Mouse (Mus musculus) liver (tissue): Measurements from ENCODE around the gene Lcn12.

ENCODE experiments used
- DNase-seq: peaks from one replicate; pipeline ENCODE4 v3.0.0-alpha.2; 2020; ENCODE audit warnings: mixed read lengths

Gene Lcn12

DNA sequence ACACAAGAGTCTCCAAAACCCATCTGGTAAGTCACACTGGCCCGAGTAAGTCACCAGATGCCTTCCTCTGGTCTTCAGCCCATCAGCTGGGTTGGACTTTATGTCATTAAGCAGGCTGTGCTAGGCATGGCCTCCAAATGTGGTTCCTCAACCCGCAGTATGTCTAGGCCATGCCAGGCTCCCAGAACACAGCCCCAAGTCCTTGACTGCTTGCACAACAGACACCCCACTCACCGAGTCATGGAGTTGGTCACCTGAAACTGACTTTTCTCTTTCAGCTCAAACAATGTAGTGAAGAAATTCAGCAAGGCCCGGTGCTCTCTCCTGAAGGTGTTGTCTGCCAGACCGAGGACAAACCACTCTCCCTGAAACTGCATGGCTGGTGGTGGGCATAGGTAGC, 723 bp downstream of the Lcn12 start:
- no peak for DNase-seq

DNA sequence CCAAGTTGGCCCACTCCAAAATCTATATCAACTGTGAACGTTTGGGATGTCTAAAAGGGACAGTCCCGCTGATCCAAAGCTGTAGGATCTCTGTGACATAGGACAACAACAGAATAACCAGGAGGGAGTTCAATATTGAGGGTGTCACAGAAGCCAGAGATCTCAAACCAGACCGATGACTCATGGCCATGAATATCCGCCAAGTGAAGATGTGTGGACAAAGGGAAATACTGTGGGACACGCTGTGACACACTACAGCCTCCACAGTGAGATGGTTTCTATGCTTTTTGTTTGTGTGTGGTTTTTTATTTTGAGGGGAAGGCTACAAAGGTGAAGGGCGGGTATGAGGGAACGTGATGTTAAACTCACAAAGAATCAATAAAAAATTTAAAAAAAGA, 5.0 kb downstream of the Lcn12 start:
- no peak for DNase-seq

DNA sequence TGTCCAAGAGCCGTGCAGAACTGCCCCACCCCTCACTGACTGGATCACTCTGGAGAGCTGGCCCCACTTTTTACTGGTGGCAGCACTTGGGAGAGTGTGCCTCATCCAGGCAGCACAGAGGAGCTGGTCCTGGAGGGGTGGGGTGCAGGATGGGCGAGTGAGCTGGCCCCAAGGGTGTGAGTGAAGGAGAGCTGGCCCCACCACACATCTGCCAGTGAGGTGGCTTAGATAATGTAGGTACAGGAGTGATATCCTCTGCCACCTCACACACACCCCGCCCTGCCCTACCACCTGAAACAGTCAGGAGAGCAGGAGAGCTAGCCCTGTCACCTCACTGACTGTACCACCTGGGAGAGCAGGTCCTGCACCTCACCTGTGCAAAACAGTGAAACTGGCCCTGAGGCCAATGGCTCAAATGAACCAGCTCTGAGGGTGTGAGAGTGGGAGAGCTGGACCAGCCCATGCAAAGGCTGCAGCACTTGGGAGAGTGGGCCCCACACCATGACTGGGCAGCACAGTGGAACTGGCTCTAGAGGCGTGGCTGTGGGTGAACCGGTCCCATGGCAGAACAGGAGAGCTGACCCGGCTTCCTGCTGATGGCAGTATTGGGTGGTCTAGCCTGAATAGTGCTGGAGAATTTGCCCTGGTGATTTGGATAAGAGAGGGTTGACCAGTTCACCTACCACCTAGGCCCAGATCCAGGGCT, 5.6 kb downstream of the Lcn12 start:
- peak; percentile 39 for DNase-seq

DNA sequence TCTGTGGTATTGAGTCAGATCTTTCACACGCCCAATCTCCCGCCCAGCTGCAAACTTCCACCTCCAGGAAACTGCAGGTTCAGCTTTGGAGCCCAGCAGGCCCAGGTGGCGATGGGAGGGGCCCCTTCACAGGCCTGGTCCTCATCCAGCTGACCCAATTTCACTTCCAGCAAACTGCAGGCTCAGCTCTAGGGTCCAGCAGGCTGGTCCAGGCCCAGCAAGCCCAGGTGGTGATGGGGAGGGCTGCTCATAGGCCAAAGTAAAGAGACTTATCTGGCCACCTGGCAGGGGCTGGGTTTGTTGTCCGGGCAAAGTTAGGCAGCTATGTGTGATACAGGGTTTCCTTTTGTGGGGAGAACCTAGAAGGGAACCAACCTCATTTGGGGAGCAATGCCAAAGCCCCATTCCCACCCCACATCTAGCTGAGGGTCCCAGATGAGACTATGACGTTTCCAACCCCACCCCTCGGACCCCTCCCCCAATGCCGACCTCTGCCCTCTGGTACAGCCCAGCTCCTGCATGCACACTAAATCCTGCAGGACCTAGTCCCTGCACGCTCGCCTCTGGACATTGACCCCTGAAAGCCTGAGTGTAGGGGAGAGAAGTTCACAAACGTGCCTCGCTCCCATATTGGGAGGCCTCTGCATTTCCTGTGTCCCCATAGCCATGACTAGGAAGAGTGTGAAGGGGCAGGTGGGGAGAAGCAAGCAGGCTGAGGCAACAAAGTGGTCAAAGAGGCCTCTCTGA, 8.6 kb downstream of the Lcn12 start:
- peak; percentile 46 for DNase-seq

DNA sequence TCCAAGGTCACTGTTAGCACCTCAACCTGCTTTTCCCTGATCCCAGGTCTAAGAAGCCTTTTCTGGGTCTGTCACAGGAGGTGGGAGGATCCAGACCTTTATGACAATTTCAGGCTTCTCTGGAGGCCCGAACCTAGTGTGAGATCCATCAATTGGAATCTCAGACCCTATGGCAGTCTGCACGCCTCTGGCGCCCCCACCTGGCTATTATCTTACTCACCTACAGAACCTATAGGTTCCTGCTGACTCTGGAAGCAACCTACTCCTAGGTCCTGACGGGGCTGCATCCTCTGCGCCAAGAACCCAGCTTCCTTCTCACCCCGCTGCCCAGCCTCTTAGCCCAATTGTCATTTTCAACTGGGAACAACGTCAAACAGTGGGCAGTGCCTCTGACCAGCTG, 10.7 kb downstream of the Lcn12 start:
- peak; percentile 74 for DNase-seq

DNA sequence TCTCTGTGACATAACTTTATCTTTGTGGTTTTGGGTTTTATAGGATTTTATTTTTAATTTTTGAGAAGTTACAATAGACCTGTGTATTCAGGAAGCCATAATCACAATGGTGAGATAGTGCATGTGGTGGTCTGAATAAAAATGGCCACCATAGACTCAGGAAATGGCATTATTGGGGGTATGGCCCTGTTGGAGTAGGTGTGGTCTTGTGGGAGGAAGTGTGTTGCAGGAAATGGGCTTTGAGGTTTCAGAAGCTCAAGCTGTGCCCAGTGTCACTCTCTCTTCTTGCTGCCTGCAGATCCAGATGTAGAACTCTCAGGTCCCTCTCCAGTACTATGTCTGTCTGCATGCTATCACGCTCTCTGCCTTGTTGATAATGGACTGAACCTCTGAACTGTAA, 13.2 kb downstream of the Lcn12 start:
- no peak for DNase-seq

DNA sequence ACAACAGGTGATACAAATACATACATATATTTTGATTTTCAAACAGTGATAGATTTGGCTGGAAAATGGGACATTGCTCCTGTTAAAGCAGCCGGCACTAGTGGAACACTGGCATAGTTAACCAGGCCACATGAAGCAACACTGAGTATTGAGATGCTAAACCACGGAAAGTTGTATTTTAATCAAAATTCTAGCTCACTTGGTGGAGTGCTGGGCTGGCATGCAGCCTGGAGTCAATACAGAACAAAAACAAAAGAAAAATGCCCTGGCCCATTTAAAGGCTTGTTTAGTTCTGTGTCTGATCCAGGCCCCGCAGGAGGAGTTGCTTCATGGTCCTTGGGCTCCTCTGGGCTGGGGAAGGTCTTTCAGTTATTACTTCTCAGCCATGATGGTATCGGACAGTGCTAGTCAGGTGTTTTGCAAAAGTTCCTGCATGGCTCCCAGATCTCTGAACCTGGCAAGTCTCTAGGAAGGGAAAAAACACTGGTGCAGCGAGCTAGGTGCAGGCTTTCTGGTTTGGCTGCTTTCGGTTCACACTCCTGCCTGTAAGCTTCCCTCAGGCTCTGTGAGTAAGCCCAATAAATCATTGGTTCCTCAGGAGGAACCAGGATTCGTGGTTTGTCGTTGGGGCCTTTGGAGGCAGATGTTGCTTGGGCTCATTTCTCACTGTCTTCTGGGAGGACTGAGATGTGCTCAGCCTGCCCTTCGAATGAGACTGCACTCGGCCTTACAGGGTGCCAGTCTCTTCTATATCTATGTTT, 14.0 kb downstream of the Lcn12 start:
- no peak for DNase-seq

DNA sequence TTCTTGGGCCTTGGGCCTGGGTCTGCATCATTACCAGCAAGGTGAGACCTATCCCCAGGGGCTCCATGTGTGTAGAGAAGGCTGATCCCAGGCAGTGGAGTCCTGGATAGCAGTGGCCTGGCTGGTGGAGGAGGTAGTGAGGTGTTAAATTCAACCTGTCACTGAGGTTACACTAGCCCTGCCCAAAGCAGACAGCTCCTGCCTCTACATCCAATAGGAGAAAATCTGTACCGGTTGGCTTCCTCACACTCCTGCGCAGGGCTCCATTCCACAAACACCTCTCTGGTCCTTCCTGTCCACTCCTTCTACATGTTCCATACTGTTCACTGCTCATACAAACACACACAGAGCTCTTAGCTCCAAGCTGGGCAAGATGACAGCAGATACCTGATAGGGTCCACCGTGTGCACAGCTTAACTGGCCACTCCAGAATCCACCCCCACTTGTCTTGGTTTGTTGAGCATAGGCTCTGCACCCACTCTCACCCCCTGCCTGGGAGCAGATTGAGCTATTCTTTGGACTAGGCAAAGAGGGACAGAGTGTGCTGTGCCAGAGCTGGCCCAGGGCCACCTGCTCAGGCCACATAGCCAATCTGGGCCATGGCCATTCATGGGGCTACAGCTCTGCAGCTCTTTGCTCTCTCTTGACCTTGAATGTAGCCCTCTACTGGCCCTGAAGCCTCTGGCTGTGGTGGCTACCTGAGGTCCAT, 15.6 kb downstream of the Lcn12 start:
- DNase-seq, result no peak

DNA sequence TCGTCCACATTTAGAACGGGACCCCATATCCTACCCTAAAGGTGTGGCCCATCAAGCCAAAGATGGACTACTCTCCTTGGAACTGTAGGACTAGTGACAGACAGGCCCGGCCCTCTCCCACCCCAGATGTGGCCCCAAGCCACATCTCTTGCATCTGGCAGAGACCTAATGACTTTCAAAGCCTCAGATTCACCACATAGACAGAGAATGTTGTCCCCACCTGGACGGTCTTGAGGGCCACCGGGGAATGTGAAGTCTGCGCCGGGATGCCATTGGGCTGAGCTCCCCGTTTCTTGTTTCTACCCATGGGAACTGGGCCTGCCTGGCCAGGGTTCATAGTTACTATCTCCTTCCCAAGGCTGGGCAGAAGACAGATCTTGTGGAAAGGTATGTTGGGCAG, 16.2 kb downstream of the Lcn12 start:
- DNase-seq, result no peak

DNA sequence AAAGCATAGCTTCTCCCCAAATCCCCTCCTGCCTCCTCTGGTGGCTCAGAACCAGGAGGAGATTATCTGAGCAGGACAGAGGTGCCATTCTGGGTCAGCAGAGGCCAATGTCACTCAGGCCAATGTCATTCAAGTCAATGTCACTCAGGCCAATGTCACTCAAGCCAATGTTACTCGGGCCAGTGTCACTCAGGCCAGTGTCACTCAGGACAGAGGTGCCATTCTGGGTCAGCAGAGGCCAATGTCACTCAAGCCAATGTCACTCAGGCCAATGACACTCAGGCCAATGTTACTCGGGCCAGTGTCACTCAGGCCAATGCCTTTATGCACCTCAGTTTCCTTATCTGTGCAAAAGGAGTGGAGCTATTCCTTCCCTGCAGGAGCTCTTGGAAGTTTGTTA, 21.2 kb downstream of the Lcn12 start:
- no peak for DNase-seq

DNA sequence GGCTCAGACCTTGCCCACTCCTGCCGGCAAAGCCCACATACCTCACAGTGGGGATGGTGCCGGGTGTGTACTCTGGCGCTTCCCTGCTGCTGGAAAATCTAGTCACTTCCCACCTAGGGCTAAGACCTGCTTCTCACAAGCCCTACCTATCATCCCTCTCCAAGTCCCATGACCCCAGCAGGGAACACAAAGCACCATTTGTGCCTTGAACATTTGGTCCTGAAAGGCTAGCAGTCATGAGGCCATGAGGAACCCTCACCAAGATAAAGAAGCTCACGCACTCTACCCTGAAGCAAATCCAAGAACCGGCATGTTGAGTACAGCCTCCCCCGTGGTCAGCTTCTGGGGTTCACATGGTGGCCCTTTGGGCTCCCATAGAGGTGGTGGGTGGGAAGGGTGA, 23.7 kb downstream of the Lcn12 start, which contains the start of gene Ptgds:
TSS of gene Ptgds (minus strand) at position 78 of the 400 bp plus-strand sequence.
- DNase-seq, result no peak

DNA sequence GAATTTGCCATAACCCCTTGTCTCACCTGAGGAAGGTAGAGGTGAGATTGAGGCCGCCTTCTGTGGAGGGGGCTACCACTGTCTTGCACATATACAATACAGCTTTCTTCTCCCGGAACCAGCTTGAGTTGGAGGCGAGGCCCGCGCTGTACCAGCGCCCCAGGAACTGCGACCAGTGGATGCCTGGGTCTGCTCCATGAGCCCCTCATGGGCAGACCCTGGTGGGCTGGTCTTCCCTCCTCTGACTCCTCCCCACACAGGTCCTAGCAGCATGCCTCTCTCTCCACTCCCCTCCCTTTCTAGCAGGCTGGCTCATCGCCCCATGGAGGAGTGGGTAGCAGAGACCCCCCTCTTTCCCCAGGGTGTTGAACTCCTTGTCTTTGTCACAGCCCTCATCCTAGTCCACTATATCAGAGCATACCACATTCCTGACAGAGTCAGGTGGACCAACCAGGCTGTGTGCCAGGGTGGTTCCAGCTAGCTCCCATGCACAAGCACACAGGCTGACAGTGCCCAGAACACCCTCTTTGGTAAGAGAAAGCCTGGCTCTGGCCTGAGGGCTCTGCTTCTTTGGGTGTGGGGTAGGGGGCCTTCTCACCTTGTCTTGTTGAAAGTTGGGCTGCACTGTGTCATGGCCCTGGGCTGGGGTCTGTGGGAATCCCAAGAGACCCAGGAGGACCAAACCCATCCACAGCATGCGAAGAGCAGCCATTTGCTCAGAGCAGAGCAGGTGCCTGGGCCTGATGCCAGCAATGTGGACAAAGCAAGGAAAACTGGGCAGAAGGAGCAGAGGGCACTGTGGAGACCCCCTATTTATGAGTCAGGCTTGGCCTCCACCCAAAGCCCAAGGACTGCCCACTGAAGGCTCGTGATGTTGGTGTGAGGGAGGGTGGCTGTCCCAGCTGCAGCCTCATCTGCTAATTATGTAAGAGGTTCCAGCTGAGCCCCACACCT, 24.5 kb downstream of the Lcn12 start:
- no peak for DNase-seq

DNA sequence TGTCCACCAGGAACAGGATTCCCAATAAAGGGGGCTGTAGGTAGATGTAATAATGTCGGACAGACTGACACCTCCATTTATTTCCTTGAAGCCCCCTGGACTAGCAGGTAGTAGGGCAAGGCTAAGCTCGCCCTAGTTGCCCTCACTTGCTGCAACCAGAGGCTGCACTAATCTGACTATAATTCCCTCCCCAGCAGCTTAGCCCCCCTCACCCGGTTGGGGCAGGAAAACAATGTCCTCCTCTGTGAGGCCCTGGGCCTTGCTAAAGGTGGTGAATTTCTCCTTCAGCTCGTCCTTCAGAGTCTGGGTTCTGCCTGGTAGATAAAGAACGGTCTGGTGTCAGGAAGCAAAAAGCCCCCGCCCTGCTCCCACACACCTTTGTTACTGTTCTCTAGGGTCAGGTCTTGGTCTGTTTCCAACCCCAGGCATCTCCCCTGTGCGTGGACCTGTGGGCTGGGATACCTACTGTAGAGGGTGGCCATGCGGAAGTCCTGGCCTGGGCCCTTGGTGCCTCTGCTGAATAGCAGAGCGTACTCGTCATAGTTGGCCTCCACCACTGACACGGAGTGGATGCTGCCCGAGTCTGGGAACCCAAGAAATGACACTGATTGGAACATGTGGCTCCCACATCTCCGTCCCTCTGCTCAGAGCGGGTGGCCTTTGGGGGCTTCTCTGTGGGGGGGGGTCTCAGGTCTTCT, 26.0 kb downstream of the Lcn12 start:
- no peak for DNase-seq

DNA sequence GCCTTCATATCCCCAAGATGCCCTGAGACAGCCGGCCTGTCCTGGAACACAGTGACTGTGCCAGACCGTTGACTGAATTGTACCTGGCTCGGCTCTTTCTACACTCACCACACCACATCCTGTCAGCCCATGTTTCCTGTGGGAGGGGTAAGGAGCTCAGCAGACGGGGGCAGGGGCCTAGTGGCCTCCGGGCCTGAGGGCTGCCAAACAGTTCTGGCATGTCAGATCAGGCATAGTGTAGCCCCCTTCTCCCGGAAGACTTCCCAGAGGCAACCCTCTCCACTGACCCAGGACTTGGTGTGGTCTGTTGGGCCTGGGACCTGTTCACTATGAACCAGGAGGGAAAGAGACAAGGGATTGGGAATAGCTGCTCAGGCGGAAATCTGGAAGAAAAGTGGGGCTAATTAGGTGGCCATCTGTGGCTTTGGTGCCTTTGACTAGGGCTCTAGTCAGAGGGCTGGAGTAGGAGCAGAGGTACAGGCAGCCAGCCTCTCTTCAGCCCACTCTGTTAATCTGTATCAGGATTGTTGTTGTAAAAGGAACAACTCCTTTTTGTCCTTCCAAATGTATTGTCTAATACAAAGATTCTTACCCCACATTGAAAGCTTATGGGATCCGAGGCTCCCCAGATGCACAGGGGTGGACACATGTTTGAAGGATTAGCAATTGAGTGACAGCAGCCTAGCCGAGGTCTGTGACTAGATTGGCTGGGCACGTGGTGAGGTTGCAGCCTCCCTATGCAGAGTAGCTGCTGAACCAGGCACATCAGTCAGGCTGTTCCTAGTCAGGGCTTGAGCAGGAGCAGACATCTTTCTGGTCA, 27.7 kb downstream of the Lcn12 start:
- peak; percentile 20 for DNase-seq

DNA sequence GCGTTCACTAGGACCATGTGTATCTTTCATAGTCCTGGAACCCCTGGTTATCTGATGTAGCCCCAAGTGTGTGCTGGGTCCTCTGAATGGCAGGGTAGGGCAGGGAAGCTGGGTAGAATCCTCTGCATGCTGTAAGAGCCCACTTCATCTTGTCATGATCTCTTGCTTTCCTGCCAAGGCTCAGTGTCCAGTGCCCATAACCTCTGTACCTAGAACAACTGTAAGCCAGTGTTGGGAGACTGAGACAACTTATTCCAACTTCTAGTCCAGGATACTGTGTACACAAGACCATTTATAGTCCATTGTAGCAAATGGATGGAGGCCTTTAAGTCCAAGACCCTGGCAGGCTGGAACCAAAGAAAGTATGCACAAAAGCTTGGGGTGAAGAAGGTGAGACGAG, 28.5 kb downstream of the Lcn12 start:
- no peak for DNase-seq

DNA sequence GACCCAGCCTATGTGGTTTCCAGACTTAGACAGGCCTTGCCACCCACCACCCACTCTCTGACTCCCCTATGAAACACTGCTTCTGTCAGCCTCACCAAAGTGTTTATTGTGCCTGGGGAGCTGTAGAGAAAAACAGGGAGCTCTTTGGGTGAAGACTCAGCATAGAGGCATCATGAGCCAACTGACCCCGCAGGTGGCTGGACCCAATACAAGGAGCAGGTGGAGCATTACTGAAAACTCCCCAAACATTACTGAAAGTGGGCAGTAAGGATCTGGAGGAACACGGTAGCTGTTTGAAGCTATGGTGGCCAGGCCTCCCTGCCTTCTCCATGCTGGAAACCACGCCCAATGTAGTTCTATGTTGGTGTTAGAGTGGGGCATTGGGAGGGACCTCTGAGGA, 30.1 kb downstream of the Lcn12 start:
- DNase-seq, result no peak

DNA sequence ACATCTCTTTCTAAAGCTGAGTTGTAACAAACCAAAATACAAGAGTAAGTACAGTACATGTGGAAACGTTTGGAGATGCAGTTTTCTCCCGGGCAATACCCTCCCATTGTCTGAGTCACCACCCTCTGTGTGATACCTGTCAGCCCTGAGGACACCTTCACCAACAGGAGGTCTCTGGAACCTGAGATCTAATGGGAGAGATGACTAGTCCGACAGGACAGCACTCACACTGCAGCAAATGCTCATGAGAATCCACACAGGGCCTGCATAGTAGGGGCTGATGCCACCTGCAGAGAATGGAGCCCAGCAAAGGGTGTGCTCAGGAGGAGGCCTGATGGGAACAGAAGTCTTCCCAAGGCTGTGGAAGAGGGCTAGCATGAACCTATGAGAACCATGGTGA, 32.3 kb downstream of the Lcn12 start:
- DNase-seq, result no peak

DNA sequence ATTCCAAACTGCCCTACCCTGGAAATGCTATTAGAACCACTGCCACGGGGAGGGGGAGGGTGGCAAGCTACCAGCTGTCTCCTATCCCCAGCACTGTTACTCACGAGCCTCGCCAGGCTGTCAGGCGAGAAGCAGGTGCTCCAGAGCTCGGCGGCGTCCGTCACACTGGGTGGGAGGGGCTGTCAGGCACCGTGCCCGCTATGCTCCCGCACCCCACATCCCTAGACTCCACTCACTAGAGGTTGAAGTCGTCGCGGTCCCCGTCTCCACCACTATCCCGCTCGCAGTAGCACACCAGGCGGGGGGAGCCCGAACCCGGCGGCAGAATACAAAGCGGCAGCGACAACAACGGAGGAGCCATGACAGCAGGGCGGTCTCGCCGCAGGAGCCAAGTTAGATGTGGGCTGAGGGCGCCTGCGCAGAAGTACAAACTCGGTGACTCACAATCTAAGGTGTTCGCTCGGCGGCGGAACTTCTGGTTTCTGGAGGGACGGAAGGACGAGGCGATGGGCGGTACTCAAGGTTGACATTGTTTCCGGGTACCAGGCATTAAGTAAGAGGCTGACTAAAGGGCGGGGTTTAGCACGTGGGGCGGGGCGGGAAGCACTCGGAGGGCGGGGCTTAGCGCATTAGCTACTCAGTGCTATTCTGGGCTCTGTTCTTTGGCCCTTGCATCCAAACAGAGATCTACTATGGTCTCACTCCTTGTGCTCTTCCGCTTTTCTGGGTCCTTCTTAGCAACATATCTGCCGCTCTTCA, 33.0 kb downstream of the Lcn12 start, which contains the start of gene Paxx:
TSS of gene Paxx (minus strand) at position 544 of the 759 bp plus-strand sequence.
- peak; percentile 94 for DNase-seq

DNA sequence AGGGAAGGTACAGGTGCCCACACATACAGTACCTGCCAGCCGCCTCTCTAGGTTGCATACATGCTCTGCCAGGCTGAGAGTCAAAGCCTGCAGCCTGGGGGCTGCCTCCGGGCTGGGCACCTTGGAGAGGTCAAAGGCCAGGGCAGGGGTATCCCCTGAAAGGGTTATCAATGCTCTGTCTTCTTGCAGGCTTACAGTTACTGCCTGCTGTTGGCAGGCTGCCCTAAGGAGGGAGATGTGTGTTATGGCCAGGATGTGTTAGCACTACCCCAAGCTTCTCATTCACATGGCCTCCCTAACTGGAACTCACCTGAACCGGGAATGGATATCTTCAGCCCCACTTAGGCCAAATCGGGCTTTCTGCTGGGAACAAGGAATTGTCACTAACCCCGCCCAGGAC, 33.6 kb downstream of the Lcn12 start:
- DNase-seq, result no peak

DNA sequence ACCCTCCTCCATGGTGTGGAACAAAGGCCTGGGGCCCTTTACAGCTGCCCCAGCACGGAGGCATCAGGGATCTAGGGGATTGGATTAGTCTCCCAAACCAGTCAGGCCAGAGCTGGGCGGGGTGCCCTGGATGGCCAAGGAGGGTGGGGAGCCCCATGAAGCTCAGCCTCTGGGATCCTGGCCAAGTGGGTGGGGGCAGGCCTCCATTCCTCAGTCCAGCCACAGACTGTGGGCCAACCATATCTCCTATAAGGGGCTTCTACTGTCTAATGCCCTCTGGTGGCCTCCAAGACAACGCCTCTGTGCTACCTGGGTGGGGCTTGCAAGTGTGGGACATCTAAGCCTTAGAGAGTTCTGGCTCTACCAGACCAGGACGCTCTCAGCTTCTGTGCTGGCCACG, 34.8 kb downstream of the Lcn12 start:
- DNase-seq, result no peak
